Comparison of ENCODE assay signal across 10 mouse cellular contexts in genomic region chr7:75610391-75610790, GRCm38 (mm10).
DNase-seq lines count a peak whose midpoint lies in the region; ATAC-seq and TF ChIP-seq lines count a peak whose summit lies in the region.
"Had no signal": no experiment of that assay in that cellular context is flagged by ENCODE, and none has a peak within 500 bp of the region (broad histone marks: within the 10 kb centered on the region; RNA-seq: fewer than 3 reads in every experiment).

No protein-coding gene starts in this region.

- H3K9ac ChIP-seq in kidney, embryonic 16.5 days (replicated peaks; ENCODE audit: low read length): 0 out of 2 replicates have a peak overlapping the region, but pooled peaks have one; percentile 20
- H3K9ac ChIP-seq in kidney, embryonic 15.5 days: no peak overlapping the region
- peak overlapping the region; percentile 50 for H3K9ac ChIP-seq in liver, postnatal 0 days (replicated peaks)
- H3K9ac ChIP-seq in stomach, embryonic 16.5 days (ENCODE audit: low read length): 0 out of 2 replicates have a peak overlapping the region, but pooled peaks have one; percentile 3
- no peak overlapping the region for H3K9ac ChIP-seq in hindbrain, embryonic 11.5 days (ENCODE audit: low read depth, low read length)
- H3K9ac ChIP-seq in midbrain, embryonic 16.5 days (ENCODE audit: low read depth, low read length): no peak overlapping the region
- H3K9ac ChIP-seq: limb, embryonic 13.5 days had no signal

- ATAC-seq in kidney, embryonic 16.5 days (ENCODE audit: low FRiP score, low TSS enrichment): no peak
- ATAC-seq in kidney, embryonic 15.5 days (replicated peaks; ENCODE audit: low FRiP score): no peak
- no peak for ATAC-seq in liver, postnatal 0 days
- ATAC-seq in stomach, embryonic 16.5 days (ENCODE audit: insufficient read depth, low FRiP score): peak; percentile 36; the same call in 1 of the 2 replicates
- ATAC-seq in hindbrain, embryonic 11.5 days (ENCODE audit: low FRiP score): no peak
- ATAC-seq in midbrain, embryonic 16.5 days: no peak

- no peak overlapping the region for H3K4me2 ChIP-seq in kidney, embryonic 16.5 days (replicated peaks; ENCODE audit: low read depth, low read length)
- no peak overlapping the region for H3K4me2 ChIP-seq in kidney, embryonic 15.5 days
- H3K4me2 ChIP-seq in liver, postnatal 0 days (ENCODE audit: low read depth, low read length): peak overlapping the region; percentile 65
- peak overlapping the region; percentile 9; the same call in 1 of the 2 replicates for H3K4me2 ChIP-seq in stomach, embryonic 16.5 days (ENCODE audit: low read depth, low read length)
- no peak overlapping the region for H3K4me2 ChIP-seq in hindbrain, embryonic 11.5 days (replicated peaks; ENCODE audit: low read depth, low read length)
- no peak overlapping the region for H3K4me2 ChIP-seq in midbrain, embryonic 16.5 days (ENCODE audit: low read length)
- H3K4me2 ChIP-seq: limb, embryonic 13.5 days had no signal

- TF ChIP-seq EP300 in liver, postnatal 0 days (IDR thresholded peaks at IDR 0.05; ENCODE audit: low read depth): no peak

- DNase-seq in heart, embryonic 10.5 days (ENCODE audit: low spot score): no peak
- DNase-seq in liver, postnatal 0 days: peak; percentile 38
- no peak for DNase-seq in hindbrain, embryonic 11.5 days (ENCODE audit: low spot score)
- no peak for DNase-seq in adrenal gland, postnatal 4 days (ENCODE audit: low spot score in 2 of 2)
- DNase-seq: right cerebral cortex, postnatal 4 days had no signal

- peaks cover 24% of the 10 kb centered on the region for H3K4me1 ChIP-seq in kidney, embryonic 16.5 days (ENCODE audit: insufficient read depth, low read length)
- H3K4me1 ChIP-seq in kidney, embryonic 15.5 days: peaks cover 17% of the 10 kb centered on the region
- peaks cover 55% of the 10 kb centered on the region for H3K4me1 ChIP-seq in heart, embryonic 10.5 days
- H3K4me1 ChIP-seq in liver, postnatal 0 days (ENCODE audit: insufficient read depth): peaks cover 47% of the 10 kb centered on the region
- H3K4me1 ChIP-seq in stomach, embryonic 16.5 days (ENCODE audit: control insufficient read depth, insufficient read depth, low read length): peaks cover 42% of the 10 kb centered on the region
- no peaks in the 10 kb centered on the region for H3K4me1 ChIP-seq in hindbrain, embryonic 11.5 days (replicated peaks; ENCODE audit: control insufficient read depth, insufficient read depth, low read length)
- H3K4me1 ChIP-seq in midbrain, embryonic 16.5 days (ENCODE audit: control insufficient read depth, insufficient read depth, low read length): no peaks in the 10 kb centered on the region

- peak; percentile 33; the same call in 1 of the 2 replicates for TF ChIP-seq CTCF in liver, postnatal 0 days (IDR thresholded peaks at IDR 0.05; ENCODE audit: low read depth)

- peaks cover 38% of the 10 kb centered on the region for H3K36me3 ChIP-seq in kidney, embryonic 16.5 days (ENCODE audit: insufficient read depth, low read length)
- peaks cover 50% of the 10 kb centered on the region for H3K36me3 ChIP-seq in kidney, embryonic 15.5 days
- peaks cover 36% of the 10 kb centered on the region for H3K36me3 ChIP-seq in heart, embryonic 10.5 days
- peaks cover 36% of the 10 kb centered on the region for H3K36me3 ChIP-seq in liver, postnatal 0 days (replicated peaks; ENCODE audit: insufficient read depth, low read length)
- H3K36me3 ChIP-seq in stomach, embryonic 16.5 days (ENCODE audit: control insufficient read depth, insufficient read depth, low read length): no peaks in the 10 kb centered on the region; the same call in 1 of the 2 replicates
- 0 out of 2 replicates have a peak, but pooled peaks cover 2% of the 10 kb centered on the region for H3K36me3 ChIP-seq in hindbrain, embryonic 11.5 days (ENCODE audit: control insufficient read depth, insufficient read depth, low read length)
- H3K36me3 ChIP-seq in midbrain, embryonic 16.5 days (ENCODE audit: control insufficient read depth, insufficient read depth, low read length): no peaks in the 10 kb centered on the region

- no peaks in the 10 kb centered on the region for H3K9me3 ChIP-seq in kidney, embryonic 16.5 days (ENCODE audit: low read length)
- H3K9me3 ChIP-seq in kidney, embryonic 15.5 days (replicated peaks): no peaks in the 10 kb centered on the region
- no peaks in the 10 kb centered on the region for H3K9me3 ChIP-seq in heart, embryonic 10.5 days
- no peaks in the 10 kb centered on the region for H3K9me3 ChIP-seq in liver, postnatal 0 days (ENCODE audit: low read length)
- no peaks in the 10 kb centered on the region for H3K9me3 ChIP-seq in stomach, embryonic 16.5 days (replicated peaks; ENCODE audit: control insufficient read depth, low read length)
- no peaks in the 10 kb centered on the region for H3K9me3 ChIP-seq in hindbrain, embryonic 11.5 days (ENCODE audit: control insufficient read depth, low read length)
- no peaks in the 10 kb centered on the region for H3K9me3 ChIP-seq in midbrain, embryonic 16.5 days (replicated peaks; ENCODE audit: control insufficient read depth, low read length, poor library complexity, severe bottlenecking)
- H3K9me3 ChIP-seq: limb, embryonic 13.5 days had no signal

- peak overlapping the region; percentile 55; the same call in 1 of the 2 replicates for H3K27ac ChIP-seq in kidney, embryonic 16.5 days (ENCODE audit: low read length)
- H3K27ac ChIP-seq in kidney, embryonic 15.5 days: no peak overlapping the region
- H3K27ac ChIP-seq in heart, embryonic 10.5 days: peak overlapping the region; percentile 84
- H3K27ac ChIP-seq in liver, postnatal 0 days (ENCODE audit: low read depth): peak overlapping the region; percentile 92
- peak overlapping the region; percentile 88 for H3K27ac ChIP-seq in stomach, embryonic 16.5 days (ENCODE audit: low read length)
- H3K27ac ChIP-seq in hindbrain, embryonic 11.5 days (ENCODE audit: low read depth, low read length): no peak overlapping the region
- no peak overlapping the region for H3K27ac ChIP-seq in midbrain, embryonic 16.5 days (ENCODE audit: low read length)
- H3K27ac ChIP-seq: limb, embryonic 13.5 days had no signal

- H3K27me3 ChIP-seq in kidney, embryonic 16.5 days (ENCODE audit: insufficient read depth, low read length): no peaks in the 10 kb centered on the region
- no peaks in the 10 kb centered on the region for H3K27me3 ChIP-seq in kidney, embryonic 15.5 days
- no peaks in the 10 kb centered on the region for H3K27me3 ChIP-seq in heart, embryonic 10.5 days (ENCODE audit: insufficient read depth, poor library complexity, severe bottlenecking)
- H3K27me3 ChIP-seq in liver, postnatal 0 days (ENCODE audit: insufficient read depth, low read length): no peaks in the 10 kb centered on the region
- H3K27me3 ChIP-seq in stomach, embryonic 16.5 days (ENCODE audit: control insufficient read depth, insufficient read depth, low read length): no peaks in the 10 kb centered on the region
- H3K27me3 ChIP-seq in hindbrain, embryonic 11.5 days (ENCODE audit: control insufficient read depth, insufficient read depth, low read length): no peaks in the 10 kb centered on the region
- H3K27me3 ChIP-seq in midbrain, embryonic 16.5 days (ENCODE audit: control insufficient read depth, insufficient read depth, low read depth, low read length): no peaks in the 10 kb centered on the region
- H3K27me3 ChIP-seq: limb, embryonic 13.5 days had no signal

- no peak overlapping the region for H3K4me3 ChIP-seq in kidney, embryonic 16.5 days (ENCODE audit: low read length)
- H3K4me3 ChIP-seq in kidney, embryonic 15.5 days (replicated peaks): no peak overlapping the region
- H3K4me3 ChIP-seq in heart, embryonic 10.5 days: no peak overlapping the region
- peak overlapping the region; percentile 20; the same call in 1 of the 2 replicates for H3K4me3 ChIP-seq in liver, postnatal 0 days (ENCODE audit: low read depth, low read length)
- no peak overlapping the region for H3K4me3 ChIP-seq in stomach, embryonic 16.5 days (replicated peaks; ENCODE audit: low read length)
- no peak overlapping the region for H3K4me3 ChIP-seq in hindbrain, embryonic 11.5 days (ENCODE audit: low read depth, low read length)
- H3K4me3 ChIP-seq in midbrain, embryonic 16.5 days (ENCODE audit: low read depth, low read length): no peak overlapping the region
- H3K4me3 ChIP-seq: limb, embryonic 13.5 days had no signal

- 80% methylated on average over 9 of the region's 9 CpGs for WGBS in kidney, embryonic 16.5 days
- WGBS in kidney, embryonic 15.5 days: 87% methylated on average over 9 of the region's 9 CpGs
- WGBS in heart, embryonic 10.5 days: 68% methylated on average over 9 of the region's 9 CpGs
- 53% methylated on average over 9 of the region's 9 CpGs for WGBS in liver, postnatal 0 days (ENCODE audit: insufficient replicate concordance)
- WGBS in stomach, embryonic 16.5 days: 68% methylated on average over 9 of the region's 9 CpGs
- WGBS in hindbrain, embryonic 11.5 days: 91% methylated on average over 9 of the region's 9 CpGs
- 91% methylated on average over 9 of the region's 9 CpGs for WGBS in midbrain, embryonic 16.5 days

Comparison
In these comparisons a context has a peak if more than half of its experiments do, and no peak if none do; other contexts are left out.
1. H3K27ac ChIP-seq: peak in kidney, embryonic 16.5 days (single experiment), heart, embryonic 10.5 days (single experiment), liver, postnatal 0 days (single experiment) and stomach, embryonic 16.5 days (single experiment); none in kidney, embryonic 15.5 days (single experiment), hindbrain, embryonic 11.5 days (single experiment) and midbrain, embryonic 16.5 days (single experiment).
2. H3K9ac ChIP-seq: peak in kidney, embryonic 16.5 days (single experiment), liver, postnatal 0 days (single experiment) and stomach, embryonic 16.5 days (single experiment); none in kidney, embryonic 15.5 days (single experiment), hindbrain, embryonic 11.5 days (single experiment) and midbrain, embryonic 16.5 days (single experiment).
3. H3K4me2 ChIP-seq: peak in liver, postnatal 0 days (single experiment) and stomach, embryonic 16.5 days (single experiment); none in kidney, embryonic 16.5 days (single experiment), kidney, embryonic 15.5 days (single experiment), hindbrain, embryonic 11.5 days (single experiment) and midbrain, embryonic 16.5 days (single experiment).